Mouse (Mus musculus) kidney, adult 18-20 months (tissue): Measurements from ENCODE around the gene Gphb5.

Experiments used
- DNase-seq: peaks from one replicate; pipeline ENCODE4 v3.0.0; 2021

The Gphb5 gene

GRCm38 (mm10) chr12:75389308-75390135 lies 27.1 kb downstream of the Gphb5 start:
- DNase-seq: peak; percentile 38

DNA sequence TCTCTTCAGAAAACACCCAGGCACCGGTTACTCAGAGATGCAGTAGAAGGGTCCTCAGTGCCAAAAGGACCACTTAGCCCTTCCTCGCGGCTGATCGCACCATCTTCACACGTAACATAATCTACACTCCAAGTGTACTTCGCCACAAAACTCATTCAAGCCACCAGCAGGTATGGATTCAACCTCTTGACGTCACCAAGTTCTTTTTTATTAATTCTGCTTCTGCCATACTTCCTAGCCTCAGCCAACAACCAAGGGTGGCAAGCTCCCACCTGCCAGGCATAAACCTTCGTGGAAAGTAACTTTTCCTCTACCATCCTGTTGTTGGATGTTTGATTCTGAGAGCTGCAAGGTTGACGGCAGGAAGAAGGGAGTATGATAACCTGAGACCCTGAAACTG lies 28.1 kb downstream of the Gphb5 start:
- no peak for DNase-seq

DNA sequence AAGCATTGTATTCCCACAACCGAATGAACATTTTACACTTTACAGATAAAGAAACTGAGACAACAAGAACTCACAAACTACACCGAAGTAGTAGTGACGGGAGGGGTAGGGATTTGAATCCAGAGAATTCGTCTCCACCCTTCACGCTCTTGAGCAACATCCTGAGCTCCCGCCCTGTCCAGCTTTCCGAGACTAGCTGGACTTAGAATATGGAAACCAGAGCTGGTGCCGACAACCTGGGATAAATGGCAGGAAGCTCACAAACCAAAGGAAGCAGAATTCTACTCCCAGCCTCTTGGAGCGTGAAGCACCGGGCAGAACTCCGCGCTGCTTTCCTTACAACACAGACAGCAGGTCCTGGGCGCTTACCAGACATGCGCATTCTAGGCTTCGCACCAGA lies 28.7 kb downstream of the Gphb5 start:
- DNase-seq: no peak

DNA sequence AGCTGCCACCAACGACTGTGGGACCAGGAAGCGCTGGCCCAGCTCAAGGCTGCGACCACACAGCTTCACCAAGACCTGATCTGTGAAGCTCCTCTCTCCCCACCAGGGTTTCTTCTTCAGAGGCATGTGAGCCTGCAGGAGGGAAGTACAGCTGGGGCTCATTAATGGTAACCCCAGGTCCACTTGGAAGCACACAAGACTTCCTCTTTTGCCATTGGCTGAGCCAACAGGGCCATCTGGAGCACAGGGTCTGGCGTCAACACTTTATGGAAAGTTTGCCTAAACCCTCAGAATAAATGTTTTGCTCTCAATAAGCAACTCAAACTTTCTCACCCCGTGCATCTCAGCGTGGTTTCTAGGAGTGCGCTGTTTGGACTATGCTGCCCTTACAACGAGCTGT lies 29.4 kb downstream of the Gphb5 start:
- DNase-seq: no peak

DNA sequence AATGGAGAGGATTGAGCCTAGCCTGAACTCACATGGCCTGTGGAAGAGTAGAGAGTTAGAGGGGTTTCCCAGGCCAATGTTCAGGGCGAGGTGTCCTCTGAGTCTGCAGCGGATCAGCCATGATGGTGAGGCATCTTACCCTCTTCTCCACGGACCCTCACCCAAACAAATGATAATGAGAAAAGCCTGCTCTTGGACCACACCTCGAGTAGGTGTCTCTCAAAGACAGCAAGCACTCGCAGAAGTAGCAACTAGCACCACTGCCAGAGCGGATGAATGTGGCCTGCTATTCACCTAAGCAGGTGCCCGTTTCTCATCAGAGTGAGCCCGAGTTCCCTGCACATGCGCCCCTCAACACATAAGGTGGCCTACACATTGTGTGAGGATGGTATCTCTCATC lies 29.9 kb downstream of the Gphb5 start:
- DNase-seq: no peak

DNA sequence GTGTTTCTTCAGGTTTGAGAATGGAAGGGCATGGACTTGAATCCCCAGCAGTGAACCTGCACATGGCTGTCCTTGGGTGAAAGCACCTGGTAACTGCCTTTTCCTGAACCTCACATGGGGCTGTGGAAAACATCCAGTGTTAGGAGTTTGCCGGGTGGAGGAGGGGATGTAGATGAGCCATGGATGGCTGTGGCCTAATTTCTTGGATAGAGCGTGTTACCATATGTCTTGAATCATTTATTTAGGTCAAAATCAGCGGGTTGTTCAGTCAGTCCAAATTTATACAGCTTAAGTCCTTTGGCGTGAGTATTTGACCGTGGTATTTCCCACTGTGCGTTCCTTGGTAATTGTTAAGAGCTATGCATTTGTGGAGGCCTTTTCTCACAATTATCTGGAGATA lies 40.5 kb downstream of the Gphb5 start:
- no peak for DNase-seq

DNA sequence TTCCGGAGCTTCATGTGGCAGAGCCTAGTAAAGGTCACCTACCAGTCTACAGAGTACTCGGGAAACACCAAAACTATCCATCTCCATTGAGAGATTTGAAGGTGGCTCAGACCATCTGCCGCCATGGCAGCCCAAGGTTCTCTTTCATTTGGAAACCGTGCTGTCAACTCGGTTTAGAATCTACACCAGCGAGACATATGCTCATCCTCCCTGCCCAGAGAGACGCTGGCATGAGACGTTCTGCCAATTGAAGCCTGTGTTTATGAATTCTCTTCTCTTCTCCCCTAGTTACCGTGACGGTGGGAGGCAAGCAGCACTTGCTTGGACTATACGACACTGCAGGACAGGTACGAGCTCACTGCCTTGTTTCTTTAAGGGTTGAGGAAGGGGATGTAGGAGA lies 41.5 kb downstream of the Gphb5 start:
- DNase-seq: no peak

DNA sequence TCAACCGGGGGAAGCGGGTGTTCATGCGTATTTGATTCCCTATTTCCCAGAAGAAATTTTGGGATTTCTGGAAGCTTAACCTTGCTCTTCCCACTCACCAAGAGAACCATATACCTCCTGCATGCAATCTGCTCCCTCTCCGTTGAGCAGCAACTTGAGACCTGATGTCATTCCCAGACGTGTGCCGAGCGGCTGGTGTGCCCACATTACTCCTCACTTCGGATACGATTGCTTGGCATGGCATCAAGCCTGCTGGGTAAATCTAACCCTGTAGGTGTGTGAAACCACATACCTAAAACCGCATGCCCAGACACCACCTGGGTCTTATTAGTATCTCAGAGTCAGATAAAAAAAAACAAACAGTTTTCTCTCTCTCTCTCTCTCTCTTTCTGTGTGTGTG lies 42.1 kb downstream of the Gphb5 start:
- no peak for DNase-seq

GRCm38 (mm10) chr12:75369418-75369851 lies 47.1 kb downstream of the Gphb5 start:
- DNase-seq: no peak

- DNase-seq: no peak
Observed at GRCm38 (mm10) chr12:75368527-75368926, 48.1 kb downstream of the Gphb5 start.

DNA sequence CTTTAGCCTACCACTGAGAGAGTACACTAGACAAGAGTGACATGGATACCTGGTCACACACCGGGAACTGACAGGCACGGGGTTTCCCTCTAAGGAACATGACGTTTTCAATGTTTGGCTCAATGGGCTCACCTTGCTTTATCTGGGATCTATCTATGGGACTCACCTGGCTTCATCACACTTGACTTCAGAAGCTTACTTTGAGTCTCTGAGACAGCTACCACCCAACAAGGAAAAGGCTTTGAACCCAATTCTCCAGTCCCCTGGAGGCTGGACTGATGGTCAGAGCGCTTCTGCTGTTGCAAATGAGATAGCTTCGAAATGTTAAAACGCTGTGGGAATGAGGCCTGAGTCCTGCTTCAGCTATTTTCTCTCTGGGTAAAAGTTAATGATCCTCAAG lies 49.2 kb downstream of the Gphb5 start:
- no peak for DNase-seq

DNA sequence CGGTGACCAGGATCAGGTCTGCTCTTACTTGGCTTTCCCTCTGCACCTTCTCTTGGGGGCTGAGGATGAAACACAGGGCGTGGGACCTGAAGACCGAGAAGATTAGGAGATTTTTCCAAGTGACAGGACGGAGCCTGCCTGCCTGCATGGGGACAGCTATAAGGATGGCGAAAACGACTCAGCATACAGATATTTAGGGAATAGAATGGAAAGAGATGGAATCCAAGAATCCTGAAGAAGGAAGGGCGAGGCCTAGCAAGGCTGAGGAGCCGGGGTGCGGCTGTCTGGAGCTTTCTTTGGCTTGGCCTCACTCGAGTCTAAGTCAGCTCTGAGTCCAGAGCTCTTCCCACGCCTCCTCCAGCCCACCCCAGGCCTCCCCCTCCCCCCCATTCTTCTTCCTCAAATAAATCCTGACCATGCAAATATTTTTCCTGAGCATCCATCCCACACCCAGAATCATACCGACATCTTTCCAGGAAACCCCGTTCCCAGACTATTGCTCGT lies 50.9 kb downstream of the Gphb5 start:
- DNase-seq: no peak

GRCm38 (mm10) chr12:75364416-75364815 lies 52.2 kb downstream of the Gphb5 start:
- DNase-seq: no peak

GRCm38 (mm10) chr12:75362456-75362855 lies 54.1 kb downstream of the Gphb5 start:
- DNase-seq: no peak
